In the genomic region with DNA sequence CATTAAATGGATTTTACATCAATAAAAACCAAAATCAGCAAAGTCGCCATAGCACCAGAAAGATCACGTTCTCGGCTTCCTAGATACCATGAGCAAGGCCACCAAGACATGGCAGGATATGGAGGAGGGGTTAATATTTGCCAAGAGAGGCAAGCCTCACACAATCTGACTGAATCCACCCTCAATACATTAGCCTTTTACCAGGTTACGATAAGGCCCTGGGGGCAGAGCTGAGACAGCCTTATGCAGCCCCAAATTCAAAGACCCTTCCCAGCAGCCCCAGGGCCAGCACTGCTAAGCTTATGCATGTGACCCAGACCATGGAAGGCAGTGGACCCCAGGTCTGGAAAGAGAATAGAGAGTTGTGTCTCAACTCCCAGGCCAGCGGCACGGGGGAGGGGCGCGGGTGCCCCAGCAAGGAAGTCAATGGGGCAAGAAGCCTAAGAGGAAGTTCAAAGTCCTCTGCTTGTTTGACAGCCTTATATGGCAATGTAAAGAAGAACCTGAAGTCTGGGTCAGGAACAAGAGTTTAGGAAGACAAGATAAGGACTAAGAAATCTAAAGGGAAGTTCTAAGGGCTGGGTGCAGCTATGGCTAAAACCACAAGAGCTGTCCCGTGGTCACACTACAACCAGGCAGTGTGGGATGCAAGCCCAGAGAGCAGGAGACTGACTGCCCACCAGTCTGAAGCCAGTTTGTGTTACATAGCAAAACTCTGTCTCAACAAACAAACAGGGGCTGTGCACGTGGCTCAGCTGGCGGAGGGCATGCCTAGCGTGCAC, we compare ENCODE assay signal across 8 mouse cellular contexts. TPM values are rescaled to one million over a fixed set of nuclear protein-coding genes. Genes with fewer than 3 reads are reported as not detected.
DNase-seq lines count a peak whose midpoint lies in the region; ATAC-seq and TF ChIP-seq lines count a peak whose summit lies in the region.

No protein-coding gene starts in this region.

- H3K4me1 ChIP-seq in embryonic facial prominence, embryonic 12.5 days: peaks cover 19% of the 10 kb centered on the region
- peaks cover 60% of the 10 kb centered on the region for H3K4me1 ChIP-seq in liver, embryonic 13.5 days (replicated peaks)
- peaks cover 22% of the 10 kb centered on the region for H3K4me1 ChIP-seq in midbrain, embryonic 14.5 days (ENCODE audit: control insufficient read depth, insufficient read depth, low read length)

- no peak for DNase-seq in left cerebral cortex, adult 2 months (ENCODE audit: extremely low spot score in 1 of 2, low spot score in 2 of 2)
- no peak for DNase-seq in left cerebral cortex, adult 11 months (ENCODE audit: low spot score)
- DNase-seq in liver, embryonic 13.5 days: no peak
- DNase-seq in spleen, postnatal 10 days (ENCODE audit: low spot score in 2 of 2): peak; percentile 48 to 78
- no peak for DNase-seq in urinary bladder, adult 2 months (ENCODE audit: low spot score)
- DNase-seq in adrenal gland, postnatal 14 days: no peak
- DNase-seq in midbrain, embryonic 14.5 days: no peak

- H3K27ac ChIP-seq in left cerebral cortex, adult 2 months: 0 out of 2 replicates have a peak overlapping the region, but pooled peaks have one; percentile 36
- peak overlapping the region; percentile 50; the same call in 1 of the 2 replicates for H3K27ac ChIP-seq in embryonic facial prominence, embryonic 12.5 days
- peak overlapping the region; percentile 74 for H3K27ac ChIP-seq in liver, embryonic 13.5 days
- no peak overlapping the region for H3K27ac ChIP-seq in midbrain, embryonic 14.5 days (replicated peaks; ENCODE audit: low read depth, low read length)

- intact Hi-C loops in left cerebral cortex, adult 2 months (cut with DNase I): no loop called here

- no peak overlapping the region for H3K4me3 ChIP-seq in left cerebral cortex, adult 2 months
- no peak overlapping the region for H3K4me3 ChIP-seq in embryonic facial prominence, embryonic 12.5 days
- H3K4me3 ChIP-seq in liver, embryonic 13.5 days (replicated peaks): no peak overlapping the region
- no peak overlapping the region for H3K4me3 ChIP-seq in midbrain, embryonic 14.5 days (replicated peaks; ENCODE audit: low read depth, low read length)

- ATAC-seq in embryonic facial prominence, embryonic 12.5 days (ENCODE audit: insufficient number of reproducible peaks, insufficient read depth, low FRiP score, low TSS enrichment): no peak
- peak; percentile 57 for ATAC-seq in liver, embryonic 13.5 days (ENCODE audit: low read depth)
- ATAC-seq in midbrain, embryonic 14.5 days (ENCODE audit: low FRiP score, low TSS enrichment): no peak

- H3K36me3 ChIP-seq in embryonic facial prominence, embryonic 12.5 days: peaks cover 21% of the 10 kb centered on the region
- peaks cover 8% of the 10 kb centered on the region for H3K36me3 ChIP-seq in liver, embryonic 13.5 days
- peaks cover 14% of the 10 kb centered on the region for H3K36me3 ChIP-seq in midbrain, embryonic 14.5 days (ENCODE audit: control insufficient read depth, insufficient read depth, low read length)

- H3K4me2 ChIP-seq in embryonic facial prominence, embryonic 12.5 days (replicated peaks): no peak overlapping the region
- peak overlapping the region; percentile 29 for H3K4me2 ChIP-seq in liver, embryonic 13.5 days
- no peak overlapping the region for H3K4me2 ChIP-seq in midbrain, embryonic 14.5 days (ENCODE audit: low read length)

- no peaks in the 10 kb centered on the region for H3K27me3 ChIP-seq in embryonic facial prominence, embryonic 12.5 days
- no peaks in the 10 kb centered on the region for H3K27me3 ChIP-seq in liver, embryonic 13.5 days
- no peaks in the 10 kb centered on the region for H3K27me3 ChIP-seq in midbrain, embryonic 14.5 days (ENCODE audit: control insufficient read depth, insufficient read depth, low read length)

- no peaks in the 10 kb centered on the region for H3K9me3 ChIP-seq in embryonic facial prominence, embryonic 12.5 days
- H3K9me3 ChIP-seq in liver, embryonic 13.5 days (replicated peaks): no peaks in the 10 kb centered on the region
- no peaks in the 10 kb centered on the region for H3K9me3 ChIP-seq in midbrain, embryonic 14.5 days (ENCODE audit: control insufficient read depth, low read length)

- 73% methylated on average over 12 of the region's 12 CpGs for WGBS in embryonic facial prominence, embryonic 12.5 days
- 19% methylated on average over 12 of the region's 12 CpGs for WGBS in liver, embryonic 13.5 days (ENCODE audit: insufficient replicate concordance)
- 76% methylated on average over 12 of the region's 12 CpGs for WGBS in midbrain, embryonic 14.5 days

- TF ChIP-seq CTCF in left cerebral cortex, adult 2 months (IDR thresholded peaks at IDR 0.05): no peak

- no peak overlapping the region for H3K9ac ChIP-seq in embryonic facial prominence, embryonic 12.5 days
- no peak overlapping the region for H3K9ac ChIP-seq in liver, embryonic 13.5 days
- no peak overlapping the region for H3K9ac ChIP-seq in midbrain, embryonic 14.5 days (replicated peaks; ENCODE audit: low read length)

RNA-seq across cellular contexts. Expression of a gene that starts 27.5 kb away (rescaled TPM):
- 10 to 100 TPM; 60.1 to 61.4 TPM for total RNA-seq in left cerebral cortex, adult 2 months (2021)
- 85.9 and 130 TPM in 2 replicates for polyA plus RNA-seq in embryonic facial prominence, embryonic 12.5 days (2016; fragmentation: Nextera tagmentation; extraction: Ambion mirVana)
- 28.7 and 32.8 TPM in 2 replicates for polyA plus RNA-seq in liver, embryonic 13.5 days (2015; fragmentation: Nextera tagmentation; extraction: Ambion mirVana)
- polyA plus RNA-seq in urinary bladder, adult 2 months (2012; rRNA removed): 88.9 and 123 TPM in 2 replicates
- 56.9 and 79.0 TPM in 2 replicates for total RNA-seq in adrenal gland, postnatal 14 days (2021)
- polyA plus RNA-seq in midbrain, embryonic 14.5 days (2014; fragmentation: Nextera tagmentation; extraction: Ambion mirVana): 291 and 381 TPM in 2 replicates

RNA-seq across cellular contexts. Expression of a gene that starts 34.6 kb away (rescaled TPM):
- total RNA-seq in left cerebral cortex, adult 2 months (2021): 10 to 100 TPM; 13.6 to 13.7 TPM
- polyA plus RNA-seq in embryonic facial prominence, embryonic 12.5 days (2016; fragmentation: Nextera tagmentation; extraction: Ambion mirVana): 11.6 and 14.4 TPM in 2 replicates
- polyA plus RNA-seq in liver, embryonic 13.5 days (2015; fragmentation: Nextera tagmentation; extraction: Ambion mirVana): 4.3 and 4.5 TPM in 2 replicates
- 16.0 and 16.4 TPM in 2 replicates for polyA plus RNA-seq in urinary bladder, adult 2 months (2012; rRNA removed)
- 9.1 and 10.8 TPM in 2 replicates for total RNA-seq in adrenal gland, postnatal 14 days (2021)
- polyA plus RNA-seq in midbrain, embryonic 14.5 days (2014; fragmentation: Nextera tagmentation; extraction: Ambion mirVana): 5.8 and 6.3 TPM in 2 replicates

RNA-seq across cellular contexts. Expression of a gene that starts 49.2 kb away (rescaled TPM):
- 1 to 10 TPM; 7.2 to 8.9 TPM for total RNA-seq in left cerebral cortex, adult 2 months (2021)
- polyA plus RNA-seq in embryonic facial prominence, embryonic 12.5 days (2016; fragmentation: Nextera tagmentation; extraction: Ambion mirVana): 11.0 and 12.5 TPM in 2 replicates
- polyA plus RNA-seq in liver, embryonic 13.5 days (2015; fragmentation: Nextera tagmentation; extraction: Ambion mirVana): 4.9 and 5.1 TPM in 2 replicates
- 10.6 and 11.6 TPM in 2 replicates for polyA plus RNA-seq in urinary bladder, adult 2 months (2012; rRNA removed)
- total RNA-seq in adrenal gland, postnatal 14 days (2021): 6.6 and 10.0 TPM in 2 replicates
- 14.0 and 18.1 TPM in 2 replicates for polyA plus RNA-seq in midbrain, embryonic 14.5 days (2014; fragmentation: Nextera tagmentation; extraction: Ambion mirVana)

Comparison
In these comparisons a context has a peak if more than half of its experiments do, and no peak if none do; other contexts are left out.
1. DNase-seq: peak in spleen, postnatal 10 days (2 of 2); none in left cerebral cortex, adult 2 months (0 of 2), left cerebral cortex, adult 11 months (single experiment), liver, embryonic 13.5 days (single experiment), urinary bladder, adult 2 months (single experiment), adrenal gland, postnatal 14 days (single experiment) and midbrain, embryonic 14.5 days (single experiment).